Mouse (Mus musculus) monocyte, adult 2 months (primary cell): ENCODE results near the gene Trappc2l.

Source experiments
- DNase-seq, 2 experiments: peaks; one replicate each; pipeline ENCODE4 v3.0.0; 2022; ENCODE audit warnings: low spot score in 2 of 2, low read depth in 1 of 2

Gene Trappc2l

DNA sequence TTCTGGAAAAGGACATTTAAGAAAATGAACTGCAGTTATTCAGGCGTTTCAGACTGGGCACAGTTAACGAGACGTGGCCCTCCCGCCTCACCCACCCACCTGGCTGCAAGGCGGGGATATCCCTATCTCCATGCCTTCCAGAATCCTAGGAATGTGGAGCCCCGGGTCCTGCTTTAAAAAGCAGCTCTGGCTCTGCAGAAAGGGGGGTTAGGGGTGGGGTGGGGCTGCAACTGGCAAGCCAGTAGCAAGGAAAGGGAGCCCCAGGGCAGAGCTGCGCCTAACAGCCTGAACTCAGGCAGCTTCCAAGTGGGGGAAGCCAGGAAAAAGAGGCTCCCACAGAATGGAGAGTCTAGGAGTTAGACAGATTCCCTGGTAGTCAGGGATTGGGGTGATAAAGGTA lies 32.2 kb upstream of the Trappc2l start:
- no peak for DNase-seq

DNA sequence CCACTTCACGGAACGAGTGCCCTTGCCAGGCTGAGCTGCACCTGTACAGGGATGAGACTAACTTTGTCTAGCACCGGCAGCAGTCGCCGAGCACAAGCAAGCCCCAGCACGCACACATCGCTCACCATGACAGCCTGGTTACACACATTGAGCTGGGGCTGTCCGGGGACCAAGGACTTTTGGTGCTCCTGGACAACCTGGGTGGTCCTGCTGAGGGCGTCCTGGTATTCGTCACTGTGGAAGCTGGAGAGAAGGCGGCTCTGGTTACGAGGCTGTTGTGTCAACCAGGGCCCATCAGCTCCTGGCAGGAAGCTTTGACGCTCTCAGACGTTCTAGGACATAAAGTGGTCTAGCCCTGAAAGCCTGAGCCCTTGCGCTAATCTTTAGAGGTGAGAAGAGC lies 30.5 kb upstream of the Trappc2l start:
- no peak for DNase-seq

- DNase-seq: no peak
These were observed 26.5 kb upstream of the Trappc2l start for GRCm38 (mm10) chr8:122584981-122585380.

- no peak for DNase-seq
These were observed 26.0 kb upstream of the Trappc2l start for GRCm38 (mm10) chr8:122585411-122585891.

GRCm38 (mm10) chr8:122586171-122586570 lies 25.3 kb upstream of the Trappc2l start:
- DNase-seq: no peak

GRCm38 (mm10) chr8:122586749-122587148 lies 24.7 kb upstream of the Trappc2l start:
- DNase-seq: no peak

DNA sequence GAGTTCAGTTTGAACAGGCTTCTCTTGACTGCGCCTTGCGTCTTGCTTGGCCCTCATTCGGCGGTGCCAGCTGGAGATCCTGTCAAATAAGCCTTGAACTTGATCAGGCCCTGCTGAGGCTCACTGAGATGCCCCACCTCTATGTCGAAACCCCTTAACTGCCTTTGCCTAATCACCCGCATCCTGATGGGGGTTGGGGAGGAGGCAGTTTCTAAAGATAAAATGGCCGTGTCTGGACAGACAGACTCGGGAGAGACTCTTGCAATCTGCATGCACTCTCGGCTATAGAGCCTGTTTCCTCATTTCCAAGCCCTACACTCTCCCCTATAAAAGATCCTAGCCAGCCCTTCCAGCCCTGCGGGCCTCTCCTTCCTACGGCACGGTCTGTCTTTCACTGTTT lies 18.2 kb upstream of the Trappc2l start:
- peak in 1 of 2 experiments; percentile 51 for DNase-seq

DNA sequence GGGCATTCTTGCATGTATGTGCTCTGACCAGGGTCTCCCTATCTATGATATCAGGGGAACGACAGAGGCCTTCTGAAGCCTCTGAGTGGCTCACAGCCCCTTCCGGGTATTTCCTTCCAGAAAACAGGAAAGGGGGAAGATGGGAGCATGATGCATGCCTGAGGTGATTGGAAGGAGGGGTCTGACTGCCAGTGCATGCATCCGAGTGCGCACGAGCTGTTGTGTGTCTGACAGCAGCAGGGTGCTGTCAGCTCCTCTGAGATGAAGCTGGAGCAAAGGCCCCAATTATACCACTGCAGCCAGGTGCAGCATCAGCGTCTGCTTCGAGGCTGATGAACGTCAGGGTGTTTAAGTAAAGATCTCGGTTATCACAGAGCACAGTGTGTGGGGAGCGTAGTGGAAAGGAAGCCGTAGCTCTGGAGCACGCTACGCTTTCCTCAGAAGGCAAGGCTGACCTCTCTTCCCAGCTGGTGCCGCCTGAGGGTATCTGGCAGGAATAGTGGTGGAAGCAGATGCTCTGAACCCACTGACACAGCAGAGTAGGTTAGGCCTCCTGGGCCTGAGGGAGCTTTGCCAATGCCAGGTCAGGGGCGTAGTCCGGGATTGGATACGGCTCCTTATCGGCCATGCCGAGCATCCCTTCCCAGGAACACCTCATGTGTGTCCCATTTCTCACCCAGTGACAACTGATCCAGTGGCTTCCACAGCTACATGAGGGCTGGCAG lies 17.5 kb upstream of the Trappc2l start:
- DNase-seq: no peak

- DNase-seq: no peak
These were observed 15.4 kb upstream of the Trappc2l start for GRCm38 (mm10) chr8:122596031-122596430.

GRCm38 (mm10) chr8:122600666-122601065 lies 10.8 kb upstream of the Trappc2l start:
- DNase-seq: no peak

- no peak for DNase-seq
These were observed 6.8 kb upstream of the Trappc2l start for GRCm38 (mm10) chr8:122604640-122605039.

- no peak for DNase-seq
These were observed 6.1 kb upstream of the Trappc2l start for GRCm38 (mm10) chr8:122605367-122605766.

GRCm38 (mm10) chr8:122606810-122607209 lies 4.6 kb upstream of the Trappc2l start:
- DNase-seq: no peak

DNA sequence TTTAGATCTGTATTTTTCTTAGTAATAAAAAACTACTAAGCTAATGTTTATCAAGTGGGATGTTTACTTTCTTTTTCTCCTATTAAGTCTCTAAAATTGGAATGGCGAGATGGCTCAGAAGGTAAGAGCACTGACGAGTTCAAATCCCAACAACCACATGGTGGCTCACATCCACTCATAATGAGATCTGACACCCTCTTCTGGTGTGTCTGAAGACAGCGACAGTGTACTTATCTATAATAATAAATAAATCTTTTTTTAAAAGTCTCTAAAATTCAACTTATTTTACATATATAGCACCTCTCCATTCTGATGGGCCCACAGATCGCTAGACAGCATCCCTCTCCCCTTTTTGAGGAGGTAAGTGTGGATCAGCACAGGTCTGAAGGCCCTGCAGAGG lies 1.2 kb upstream of the Trappc2l start:
- no peak for DNase-seq

- no peak for DNase-seq
These were observed 695 bp upstream of the Trappc2l start for GRCm38 (mm10) chr8:122610612-122611277.

- no peak for DNase-seq
These were observed 4.9 kb downstream of the Trappc2l start for GRCm38 (mm10) chr8:122616181-122616905.

DNA sequence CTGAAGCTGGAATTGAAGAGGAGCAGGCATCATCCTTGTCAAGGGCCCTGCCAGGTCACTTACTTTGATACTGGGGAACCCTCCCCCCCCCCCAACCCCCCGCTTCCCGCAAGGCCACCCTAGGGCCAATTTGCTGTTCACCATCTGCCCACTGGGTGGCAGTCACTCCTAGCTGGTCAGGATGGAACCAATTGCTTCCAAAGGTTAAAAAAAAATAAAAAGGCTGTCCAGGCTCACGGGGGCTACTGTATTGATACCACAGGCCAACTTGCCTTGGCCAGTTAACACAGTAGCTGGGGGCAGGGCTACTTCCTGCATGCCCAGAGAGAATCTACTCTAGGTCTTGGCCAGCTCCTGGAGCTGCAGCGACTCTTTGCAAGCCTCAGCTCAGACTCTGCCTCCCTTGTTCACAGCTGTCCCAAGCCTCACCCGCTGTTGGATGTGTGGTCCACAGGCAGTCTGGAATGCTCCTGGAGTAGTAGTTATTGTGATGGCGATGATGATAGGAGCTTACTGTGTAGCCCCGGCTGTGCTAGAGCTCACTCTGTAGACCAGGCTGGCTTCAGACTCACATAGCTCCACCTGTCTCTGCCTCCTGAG lies 6.6 kb downstream of the Trappc2l start:
- peak; percentile 27 to 70 for DNase-seq

- no peak for DNase-seq
These were observed 7.4 kb downstream of the Trappc2l start for GRCm38 (mm10) chr8:122618660-122619378.

- DNase-seq: no peak
These were observed 9.0 kb downstream of the Trappc2l start for GRCm38 (mm10) chr8:122620446-122620845.

DNA sequence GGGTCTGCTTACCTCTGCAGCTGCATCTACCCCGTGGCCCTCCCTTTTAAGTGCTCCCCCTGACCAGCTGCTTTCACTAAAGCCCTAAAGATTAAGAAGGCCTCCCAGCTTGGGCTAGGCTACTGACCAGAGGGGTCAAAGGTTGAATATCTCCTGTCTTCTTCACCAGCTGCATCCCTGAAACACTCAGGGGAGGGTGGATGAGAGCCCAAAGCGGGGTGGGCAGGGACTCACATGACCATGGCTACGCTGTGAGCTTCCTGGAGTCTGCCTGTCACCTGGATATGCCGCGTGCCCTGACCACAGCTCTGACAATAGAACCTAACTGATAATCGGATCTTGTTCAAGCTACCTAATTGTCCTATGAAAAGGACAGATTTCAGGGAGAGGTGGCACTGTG lies 11.3 kb downstream of the Trappc2l start, which contains the start of gene Pabpn1l:
TSS of gene Pabpn1l (minus strand) at position 13 of the 400 bp plus-strand sequence.
- no peak for DNase-seq
